Mouse (Mus musculus): ENCODE data around the gene Gm17334. TPM values are rescaled to one million over a fixed set of nuclear protein-coding genes. Genes with fewer than 3 reads are reported as not detected.

The Gm17334 gene
- polyA plus RNA-seq, 1 experiment from 2014 or later, result not detected

- Histone ChIP-seq H3K9me3 (replicated peaks) (no peaks in the 10 kb centered on the region), H3K36me3 (no peaks in the 10 kb centered on the region), H3K27me3 (no peaks in the 10 kb centered on the region), H3K4me3 (no peak overlapping the region), H3K27ac (peak overlapping the region; percentile 72), H3K9ac (no peak overlapping the region), H3K4me1 (replicated peaks) (peaks cover 38% of the 10 kb centered on the region), H3K4me2 (no peak overlapping the region)
- WGBS, result 30% methylated on average over 8 of the region's 8 CpGs
- ATAC-seq (replicated peaks; ENCODE audit: insufficient number of reproducible peaks, insufficient read depth, low FRiP score, low read depth), result peak; percentile 51
Measured at GRCm38 (mm10) chr11:53795813-53796212, 22.8 kb upstream of the Gm17334 start.

GRCm38 (mm10) chr11:53794671-53795557, 21.9 kb upstream of the Gm17334 start:
- WGBS, result 41% methylated on average over 25 of the region's 25 CpGs
- Histone ChIP-seq H3K9me3 (replicated peaks) (no peaks in the 10 kb centered on the region), H3K4me2 (peak overlapping the region; percentile 40), H3K36me3 (no peaks in the 10 kb centered on the region), H3K27ac (peak overlapping the region; percentile 72), H3K27me3 (no peaks in the 10 kb centered on the region), H3K4me1 (replicated peaks) (peaks cover 38% of the 10 kb centered on the region), H3K9ac (no peak overlapping the region), H3K4me3 (no peak overlapping the region)
- peak; percentile 50 for ATAC-seq (replicated peaks; ENCODE audit: insufficient number of reproducible peaks, insufficient read depth, low FRiP score, low read depth)

GRCm38 (mm10) chr11:53794015-53794414, 21.0 kb upstream of the Gm17334 start:
- Histone ChIP-seq H3K4me2 (no peak overlapping the region), H3K36me3 (no peaks in the 10 kb centered on the region), H3K4me1 (replicated peaks) (peaks cover 38% of the 10 kb centered on the region), H3K9ac (no peak overlapping the region), H3K9me3 (replicated peaks) (no peaks in the 10 kb centered on the region), H3K27me3 (no peaks in the 10 kb centered on the region), H3K27ac (peak overlapping the region; percentile 72; the same call in 1 of the 2 replicates), H3K4me3 (no peak overlapping the region)
- WGBS, result 47% methylated on average over 3 of the region's 3 CpGs
- no peak for ATAC-seq (replicated peaks; ENCODE audit: insufficient number of reproducible peaks, insufficient read depth, low FRiP score, low read depth)

- no peaks in the 10 kb centered on the region for H3K36me3 ChIP-seq
- no peak for ATAC-seq (replicated peaks; ENCODE audit: insufficient number of reproducible peaks, insufficient read depth, low FRiP score, low read depth)
- H3K4me2 ChIP-seq, result no peak overlapping the region
- WGBS, result 68% methylated on average over 3 of the region's 3 CpGs
- no peak overlapping the region for H3K9ac ChIP-seq
- H3K4me3 ChIP-seq, result no peak overlapping the region
- no peaks in the 10 kb centered on the region for H3K27me3 ChIP-seq
- H3K4me1 ChIP-seq (replicated peaks), result peaks cover 38% of the 10 kb centered on the region
- no peak overlapping the region for H3K27ac ChIP-seq
- no peaks in the 10 kb centered on the region for H3K9me3 ChIP-seq (replicated peaks)
Measured at GRCm38 (mm10) chr11:53792986-53793385, 20.0 kb upstream of the Gm17334 start.

GRCm38 (mm10) chr11:53789277-53789676, 16.3 kb upstream of the Gm17334 start:
- H3K27ac ChIP-seq, result no peak overlapping the region
- no peak overlapping the region for H3K9ac ChIP-seq
- H3K36me3 ChIP-seq, result no peaks in the 10 kb centered on the region
- H3K4me3 ChIP-seq, result no peak overlapping the region
- WGBS, result 60% methylated on average over 3 of the region's 3 CpGs
- no peak for ATAC-seq (replicated peaks; ENCODE audit: insufficient number of reproducible peaks, insufficient read depth, low FRiP score, low read depth)
- no peaks in the 10 kb centered on the region for H3K9me3 ChIP-seq (replicated peaks)
- H3K4me1 ChIP-seq (replicated peaks), result peaks cover 7% of the 10 kb centered on the region
- H3K4me2 ChIP-seq, result no peak overlapping the region
- no peaks in the 10 kb centered on the region for H3K27me3 ChIP-seq

GRCm38 (mm10) chr11:53788196-53788595, 15.2 kb upstream of the Gm17334 start:
- no peaks in the 10 kb centered on the region for H3K27me3 ChIP-seq
- no peaks in the 10 kb centered on the region for H3K4me1 ChIP-seq (replicated peaks)
- no peaks in the 10 kb centered on the region for H3K9me3 ChIP-seq (replicated peaks)
- WGBS, result 71% methylated on average over 8 of the region's 8 CpGs
- no peak for ATAC-seq (replicated peaks; ENCODE audit: insufficient number of reproducible peaks, insufficient read depth, low FRiP score, low read depth)
- no peak overlapping the region for H3K9ac ChIP-seq
- H3K4me2 ChIP-seq, result no peak overlapping the region
- H3K36me3 ChIP-seq, result no peaks in the 10 kb centered on the region
- no peak overlapping the region for H3K4me3 ChIP-seq
- H3K27ac ChIP-seq, result no peak overlapping the region

GRCm38 (mm10) chr11:53786058-53787031, 13.4 kb upstream of the Gm17334 start:
- Histone ChIP-seq H3K9me3 (replicated peaks) (no peaks in the 10 kb centered on the region), H3K27me3 (no peaks in the 10 kb centered on the region), H3K9ac (no peak overlapping the region), H3K4me1 (replicated peaks) (no peaks in the 10 kb centered on the region), H3K36me3 (no peaks in the 10 kb centered on the region), H3K4me2 (no peak overlapping the region), H3K4me3 (no peak overlapping the region), H3K27ac (0 out of 2 replicates have a peak overlapping the region, but pooled peaks have one; percentile 20)
- 78% methylated on average over 13 of the region's 13 CpGs for WGBS
- no peak for ATAC-seq (replicated peaks; ENCODE audit: insufficient number of reproducible peaks, insufficient read depth, low FRiP score, low read depth)

GRCm38 (mm10) chr11:53785311-53785936, 12.4 kb upstream of the Gm17334 start:
- Histone ChIP-seq H3K27me3 (no peaks in the 10 kb centered on the region), H3K9ac (no peak overlapping the region), H3K9me3 (replicated peaks) (no peaks in the 10 kb centered on the region), H3K36me3 (no peaks in the 10 kb centered on the region), H3K4me3 (no peak overlapping the region), H3K4me2 (no peak overlapping the region), H3K27ac (0 out of 2 replicates have a peak overlapping the region, but pooled peaks have one; percentile 20), H3K4me1 (replicated peaks) (no peaks in the 10 kb centered on the region)
- WGBS, result 68% methylated on average over 3 of the region's 3 CpGs
- ATAC-seq (replicated peaks; ENCODE audit: insufficient number of reproducible peaks, insufficient read depth, low FRiP score, low read depth), result no peak

GRCm38 (mm10) chr11:53783288-53783687, 10.3 kb upstream of the Gm17334 start:
- WGBS, result 81% methylated on average over 9 of the region's 9 CpGs
- Histone ChIP-seq H3K9ac (no peak overlapping the region), H3K4me1 (replicated peaks) (no peaks in the 10 kb centered on the region), H3K9me3 (replicated peaks) (no peaks in the 10 kb centered on the region), H3K4me3 (no peak overlapping the region), H3K4me2 (no peak overlapping the region), H3K27ac (no peak overlapping the region), H3K36me3 (no peaks in the 10 kb centered on the region), H3K27me3 (no peaks in the 10 kb centered on the region)
- no peak for ATAC-seq (replicated peaks; ENCODE audit: insufficient number of reproducible peaks, insufficient read depth, low FRiP score, low read depth)

GRCm38 (mm10) chr11:53781964-53782363, 9.0 kb upstream of the Gm17334 start:
- Histone ChIP-seq H3K9ac (no peak overlapping the region), H3K27me3 (no peaks in the 10 kb centered on the region), H3K27ac (no peak overlapping the region), H3K36me3 (peaks cover 5% of the 10 kb centered on the region), H3K9me3 (replicated peaks) (no peaks in the 10 kb centered on the region), H3K4me3 (no peak overlapping the region), H3K4me1 (replicated peaks) (no peaks in the 10 kb centered on the region), H3K4me2 (no peak overlapping the region)
- ATAC-seq (replicated peaks; ENCODE audit: insufficient number of reproducible peaks, insufficient read depth, low FRiP score, low read depth), result no peak
- 81% methylated on average over 7 of the region's 7 CpGs for WGBS
